ENCODE assay signal across 8 mouse cellular contexts in the genomic region with DNA sequence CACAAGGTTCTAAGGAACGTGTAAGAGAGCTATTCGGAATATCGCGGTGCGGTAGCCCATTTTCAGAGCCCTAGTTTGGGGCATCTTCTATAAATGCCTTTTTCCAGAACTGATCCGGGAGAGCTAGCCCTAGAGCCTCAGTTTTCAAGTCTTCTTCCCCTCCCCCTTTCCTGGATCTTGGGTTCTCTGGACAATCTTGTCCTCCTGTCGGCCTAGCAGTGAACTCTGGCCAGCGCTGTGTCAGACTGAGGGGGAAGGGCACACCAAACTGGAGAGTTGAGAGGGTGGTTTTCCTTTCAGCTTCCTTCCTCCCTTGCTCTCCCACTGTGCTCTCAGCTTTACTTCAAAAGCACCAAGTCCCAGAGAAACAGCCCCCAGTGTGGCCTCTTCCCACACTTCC. TPM values are rescaled to one million over a fixed set of nuclear protein-coding genes. Genes with fewer than 3 reads are reported as not detected.
DNase-seq lines count a peak whose midpoint lies in the region; ATAC-seq and TF ChIP-seq lines count a peak whose summit lies in the region.

No protein-coding gene starts in this region.

- peak; percentile 30; the same call in 1 of the 2 replicates for TF ChIP-seq CTCF in liver, adult 2 months (IDR thresholded peaks at IDR 0.05; ENCODE audit: low read depth, low read length)

- WGBS in forebrain, embryonic 12.5 days = 5% methylated on average over 8 of the region's 8 CpGs
- 7% methylated on average over 8 of the region's 8 CpGs for WGBS in hindbrain, embryonic 15.5 days
- 2% methylated on average over 8 of the region's 8 CpGs for WGBS in liver, adult 2 months

- no peaks in the 10 kb centered on the region for H3K9me3 ChIP-seq in megakaryocyte, embryonic 14.5 days
- H3K9me3 ChIP-seq in forebrain, embryonic 12.5 days = no peaks in the 10 kb centered on the region
- H3K9me3 ChIP-seq in hindbrain, embryonic 15.5 days = no peaks in the 10 kb centered on the region

- no peak overlapping the region for H3K27ac ChIP-seq in forebrain, embryonic 12.5 days
- no peak overlapping the region for H3K27ac ChIP-seq in hindbrain, embryonic 15.5 days (replicated peaks)
- H3K27ac ChIP-seq in liver, adult 2 months (replicated peaks; ENCODE audit: insufficient read depth, low read depth, low read length) = peak overlapping the region; percentile 79

- peak; percentile 66 for DNase-seq in liver, adult 2 months (ENCODE audit: extremely low read depth, low read depth, low spot score)
- peak; percentile 28 for DNase-seq in naive thymus-derived CD4-positive, alpha-beta T cell, adult 2 months (ENCODE audit: low read depth)
- no peak for DNase-seq in cerebellum, postnatal 4 days (ENCODE audit: low spot score in 2 of 2)
- DNase-seq in MN1 (ENCODE audit: low spot score) = no peak

- no peaks in the 10 kb centered on the region for H3K36me3 ChIP-seq in megakaryocyte, embryonic 14.5 days (replicated peaks; ENCODE audit: low read length)
- no peaks in the 10 kb centered on the region for H3K36me3 ChIP-seq in forebrain, embryonic 12.5 days (replicated peaks)
- H3K36me3 ChIP-seq in hindbrain, embryonic 15.5 days = no peaks in the 10 kb centered on the region
- H3K36me3 ChIP-seq in liver, adult 2 months (ENCODE audit: control insufficient read depth, insufficient read depth, low read length) = no peaks in the 10 kb centered on the region

- peaks cover 30% of the 10 kb centered on the region for H3K27me3 ChIP-seq in megakaryocyte, embryonic 14.5 days (replicated peaks)
- H3K27me3 ChIP-seq in forebrain, embryonic 12.5 days = peaks cover 29% of the 10 kb centered on the region
- H3K27me3 ChIP-seq in hindbrain, embryonic 15.5 days = peaks cover 24% of the 10 kb centered on the region
- H3K27me3 ChIP-seq in liver, adult 2 months (ENCODE audit: control insufficient read depth, insufficient read depth, low read length) = no peaks in the 10 kb centered on the region

- no peak for ATAC-seq in megakaryocyte, adult 5-6 weeks (ENCODE audit: poor library complexity, severe bottlenecking)
- ATAC-seq in forebrain, embryonic 12.5 days (ENCODE audit: low FRiP score) = no peak
- no peak for ATAC-seq in hindbrain, embryonic 15.5 days (ENCODE audit: low FRiP score, low read depth)

- H3K79me2 ChIP-seq in liver, adult 2 months (ENCODE audit: control insufficient read depth, insufficient read depth, low read length) = peaks cover 15% of the 10 kb centered on the region

- peak overlapping the region; percentile 81 for H3K4me2 ChIP-seq in forebrain, embryonic 12.5 days
- H3K4me2 ChIP-seq in hindbrain, embryonic 15.5 days = peak overlapping the region; percentile 96

- H3K4me1 ChIP-seq in megakaryocyte, embryonic 14.5 days = peaks cover 27% of the 10 kb centered on the region
- H3K4me1 ChIP-seq in forebrain, embryonic 12.5 days = peaks cover 16% of the 10 kb centered on the region; the same call in 1 of the 2 replicates
- peaks cover 9% of the 10 kb centered on the region for H3K4me1 ChIP-seq in hindbrain, embryonic 15.5 days (replicated peaks)
- peaks cover 4% of the 10 kb centered on the region; the same call in 1 of the 2 replicates for H3K4me1 ChIP-seq in liver, adult 2 months (ENCODE audit: control insufficient read depth, insufficient read depth, low read length)

- TF ChIP-seq POLR2A in liver, adult 2 months (IDR thresholded peaks at IDR 0.05; ENCODE audit: extremely low read depth, insufficient read depth, low read length) = no peak

- no peak overlapping the region for H3K9ac ChIP-seq in forebrain, embryonic 12.5 days
- H3K9ac ChIP-seq in hindbrain, embryonic 15.5 days = no peak overlapping the region; the same call in 1 of the 2 replicates
- H3K9ac ChIP-seq in liver, adult 2 months (ENCODE audit: low read depth, low read length) = peak overlapping the region; percentile 88

- peak overlapping the region; percentile 88 for H3K4me3 ChIP-seq in megakaryocyte, embryonic 14.5 days (replicated peaks)
- H3K4me3 ChIP-seq in forebrain, embryonic 12.5 days (replicated peaks) = peak overlapping the region; percentile 50
- peak overlapping the region; percentile 49 for H3K4me3 ChIP-seq in hindbrain, embryonic 15.5 days
- peak overlapping the region; percentile 82 for H3K4me3 ChIP-seq in liver, adult 2 months (ENCODE audit: insufficient read depth, low read depth, low read length)

RNA-seq across cellular contexts. Expression of a gene that starts 1.0 kb away (rescaled TPM):
- polyA plus RNA-seq in megakaryocyte, embryonic 14.5 days (2012; ENCODE audit: insufficient read depth, low replicate concordance) = 0.44 TPM in 1 of 2 replicates, not detected in the other
- 0.18 and 0.40 TPM in 2 replicates for total RNA-seq in megakaryocyte, adult 5-6 weeks (2015)
- total RNA-seq in megakaryocyte, adult 5-6 weeks (2017) = 0.24 and 0.33 TPM in 2 replicates
- 2.9 and 3.5 TPM in 2 replicates for polyA plus RNA-seq in forebrain, embryonic 12.5 days (2016; fragmentation: Nextera tagmentation; extraction: Ambion mirVana)
- 2.4 and 2.5 TPM in 2 replicates for polyA plus RNA-seq in hindbrain, embryonic 15.5 days (2015; fragmentation: Nextera tagmentation; extraction: Ambion mirVana)
- total RNA-seq in liver, adult 2 months (2014; rRNA removed) = 10.4 and 11.9 TPM in 2 replicates
- 9.4 and 11.4 TPM in 2 replicates for polyA plus RNA-seq in liver, adult 2 months (2012; rRNA removed)

RNA-seq across cellular contexts. Expression of a gene that starts 35.0 kb away (rescaled TPM):
- polyA plus RNA-seq in megakaryocyte, embryonic 14.5 days (2012; ENCODE audit: insufficient read depth, low replicate concordance) = not detected in 2 replicates
- total RNA-seq in megakaryocyte, adult 5-6 weeks (2015) = not detected in 2 replicates
- not detected in 2 replicates for total RNA-seq in megakaryocyte, adult 5-6 weeks (2017)
- polyA plus RNA-seq in forebrain, embryonic 12.5 days (2016; fragmentation: Nextera tagmentation; extraction: Ambion mirVana) = not detected in 2 replicates
- polyA plus RNA-seq in hindbrain, embryonic 15.5 days (2015; fragmentation: Nextera tagmentation; extraction: Ambion mirVana) = not detected in 2 replicates
- total RNA-seq in liver, adult 2 months (2014; rRNA removed) = not detected in 2 replicates
- polyA plus RNA-seq in liver, adult 2 months (2012; rRNA removed) = not detected in 2 replicates

RNA-seq across cellular contexts. Expression of a gene that starts 43.0 kb away (rescaled TPM):
- polyA plus RNA-seq in megakaryocyte, embryonic 14.5 days (2012; ENCODE audit: insufficient read depth, low replicate concordance) = not detected in 2 replicates
- not detected in 2 replicates for total RNA-seq in megakaryocyte, adult 5-6 weeks (2015)
- not detected in 2 replicates for total RNA-seq in megakaryocyte, adult 5-6 weeks (2017)
- not detected in 2 replicates for polyA plus RNA-seq in forebrain, embryonic 12.5 days (2016; fragmentation: Nextera tagmentation; extraction: Ambion mirVana)
- polyA plus RNA-seq in hindbrain, embryonic 15.5 days (2015; fragmentation: Nextera tagmentation; extraction: Ambion mirVana) = not detected in 2 replicates
- not detected in 2 replicates for total RNA-seq in liver, adult 2 months (2014; rRNA removed)
- polyA plus RNA-seq in liver, adult 2 months (2012; rRNA removed) = 0.04 TPM in 1 of 2 replicates, not detected in the other

RNA-seq across cellular contexts. Expression of a gene that starts 53.5 kb away (rescaled TPM):
- not detected in 2 replicates for polyA plus RNA-seq in megakaryocyte, embryonic 14.5 days (2012; ENCODE audit: insufficient read depth, low replicate concordance)
- total RNA-seq in megakaryocyte, adult 5-6 weeks (2015) = not detected in 2 replicates
- total RNA-seq in megakaryocyte, adult 5-6 weeks (2017) = not detected in 2 replicates
- polyA plus RNA-seq in forebrain, embryonic 12.5 days (2016; fragmentation: Nextera tagmentation; extraction: Ambion mirVana) = not detected in 2 replicates
- not detected in 2 replicates for polyA plus RNA-seq in hindbrain, embryonic 15.5 days (2015; fragmentation: Nextera tagmentation; extraction: Ambion mirVana)
- total RNA-seq in liver, adult 2 months (2014; rRNA removed) = not detected in 2 replicates
- not detected in 2 replicates for polyA plus RNA-seq in liver, adult 2 months (2012; rRNA removed)

Comparison
In these comparisons a context has a peak if more than half of its experiments do, and no peak if none do; other contexts are left out.
1. DNase-seq: peak in liver, adult 2 months (single experiment) and naive thymus-derived CD4-positive, alpha-beta T cell, adult 2 months (single experiment); none in cerebellum, postnatal 4 days (0 of 2) and MN1 (single experiment).
2. Peak in every context shown above with its lines, with median percentiles within 50 percentile points of each other: H3K4me3 ChIP-seq.